Comparison of ENCODE assay signal across 9 mouse cellular contexts in the genomic region with DNA sequence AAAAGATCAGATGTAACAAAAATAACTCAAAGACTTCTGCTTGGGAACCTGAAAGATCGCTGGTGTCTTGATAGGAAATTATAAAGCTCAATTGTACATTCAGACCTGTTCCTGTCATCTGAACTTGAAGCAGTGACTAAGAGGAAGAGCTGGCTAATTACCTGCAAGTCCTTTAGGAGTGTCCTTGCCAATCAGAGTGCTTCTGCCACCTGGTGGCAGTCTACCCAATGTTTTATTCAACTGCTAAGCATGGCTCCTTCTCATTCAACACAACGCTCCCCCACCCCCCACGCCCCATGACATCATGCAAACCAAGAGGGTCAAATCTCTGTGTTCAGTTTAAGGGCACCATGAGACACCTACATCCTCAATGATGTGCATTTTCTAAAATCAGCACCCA. TPM values are rescaled to one million over a fixed set of nuclear protein-coding genes. Genes with fewer than 3 reads are reported as not detected.
DNase-seq lines count a peak whose midpoint lies in the region; ATAC-seq and TF ChIP-seq lines count a peak whose summit lies in the region.
"Had no signal": no experiment of that assay in that cellular context is flagged by ENCODE, and none has a peak within 500 bp of the region (broad histone marks: within the 10 kb centered on the region; RNA-seq: fewer than 3 reads in every experiment).

No protein-coding gene starts in this region.

- H3K27me3 ChIP-seq in intestine, embryonic 14.5 days (replicated peaks; ENCODE audit: control insufficient read depth, insufficient read depth, low read length): no peaks in the 10 kb centered on the region
- H3K27me3 ChIP-seq in small intestine, adult 2 months (ENCODE audit: control insufficient read depth, insufficient read depth, low read length): no peaks in the 10 kb centered on the region
- H3K27me3 ChIP-seq: stomach, embryonic 15.5 days had no signal

- H3K4me1 ChIP-seq in intestine, embryonic 14.5 days (replicated peaks; ENCODE audit: control insufficient read depth, insufficient read depth, low read length): peaks cover 8% of the 10 kb centered on the region
- H3K4me1 ChIP-seq in small intestine, adult 2 months (ENCODE audit: control insufficient read depth, insufficient read depth, insufficient read length, low read length): peaks cover 2% of the 10 kb centered on the region; the same call in 1 of the 2 replicates

- 11% methylated on average over 3 of the region's 3 CpGs for WGBS in intestine, embryonic 14.5 days
- 6% methylated on average over 3 of the region's 3 CpGs for WGBS in small intestine, adult 2 months

- no peak overlapping the region for H3K27ac ChIP-seq in gastrocnemius, adult 2 months
- H3K27ac ChIP-seq in intestine, embryonic 14.5 days (ENCODE audit: low read depth): no peak overlapping the region
- H3K27ac ChIP-seq in left cerebral cortex, adult 2 months: no peak overlapping the region
- no peak overlapping the region for H3K27ac ChIP-seq in small intestine, adult 2 months (ENCODE audit: insufficient read depth, low read depth, low read length)
- H3K27ac ChIP-seq: stomach, embryonic 15.5 days had no signal

- DNase-seq in urinary bladder, adult 18-20 months (ENCODE audit: low spot score in 2 of 2): peak; percentile 39 to 47
- DNase-seq in urinary bladder, adult 2 months (ENCODE audit: low spot score): no peak
- DNase-seq in cerebellum, postnatal 25 days: peak; percentile 76 to 89
- peak; percentile 69 for DNase-seq in gastrocnemius, adult 2 months
- DNase-seq in intestine, embryonic 14.5 days (ENCODE audit: low spot score): peak; percentile 76
- DNase-seq in left cerebral cortex, adult 2 months (ENCODE audit: extremely low spot score in 1 of 2, low spot score in 2 of 2): peak; percentile 77 to 78
- peak; percentile 83 for DNase-seq in mesoderm, embryonic 11.5 days (ENCODE audit: low read depth, low spot score)

- H3K4me3 ChIP-seq in gastrocnemius, adult 2 months: no peak overlapping the region
- H3K4me3 ChIP-seq in intestine, embryonic 14.5 days (ENCODE audit: low read depth, low read length): no peak overlapping the region
- H3K4me3 ChIP-seq in left cerebral cortex, adult 2 months: no peak overlapping the region
- no peak overlapping the region for H3K4me3 ChIP-seq in small intestine, adult 2 months (ENCODE audit: low read depth, low read length)
- H3K4me3 ChIP-seq: stomach, embryonic 15.5 days had no signal

- H3K9me3 ChIP-seq in intestine, embryonic 14.5 days (ENCODE audit: control insufficient read depth, low read length): no peaks in the 10 kb centered on the region
- H3K9me3 ChIP-seq: stomach, embryonic 15.5 days had no signal

- peak; percentile 74 for TF ChIP-seq CTCF in gastrocnemius, adult 2 months (IDR thresholded peaks at IDR 0.05)
- peak; percentile 75 for TF ChIP-seq CTCF in left cerebral cortex, adult 2 months (IDR thresholded peaks at IDR 0.05)
- TF ChIP-seq CTCF in small intestine, adult 2 months (IDR thresholded peaks at IDR 0.05; ENCODE audit: extremely low read depth, insufficient read length, insufficient replicate concordance, low read depth, low read length): peak; percentile 47; the same call in 1 of the 2 replicates

- H3K9ac ChIP-seq in intestine, embryonic 14.5 days (ENCODE audit: low read length): no peak overlapping the region
- H3K9ac ChIP-seq: stomach, embryonic 15.5 days had no signal

- TF ChIP-seq POLR2A in small intestine, adult 2 months (IDR thresholded peaks at IDR 0.05; ENCODE audit: low read depth, low read length): no peak

- intact Hi-C loops in gastrocnemius, adult 2 months (cut with DNase I): loop anchor here (2.0 kb wide), 1 partner anchor 505 kb away; no protein-coding TSS in a partner anchor
- intact Hi-C loops in left cerebral cortex, adult 2 months (cut with DNase I): loop anchor here (1.0 to 10.0 kb wide), 7 partner anchors 111 to 853 kb away; no protein-coding TSS in a partner anchor

- ATAC-seq in intestine, embryonic 14.5 days (replicated peaks; ENCODE audit: low FRiP score, low TSS enrichment, low read depth): peak; percentile 75

- no peak overlapping the region for H3K4me2 ChIP-seq in intestine, embryonic 14.5 days (ENCODE audit: low read length)
- H3K4me2 ChIP-seq: stomach, embryonic 15.5 days had no signal

- no peaks in the 10 kb centered on the region for H3K36me3 ChIP-seq in intestine, embryonic 14.5 days (ENCODE audit: control insufficient read depth, insufficient read depth, low read length)
- no peaks in the 10 kb centered on the region for H3K36me3 ChIP-seq in small intestine, adult 2 months (ENCODE audit: control insufficient read depth, insufficient read depth, low read length)
- H3K36me3 ChIP-seq: stomach, embryonic 15.5 days had no signal

RNA-seq across cellular contexts. Expression of gene Ccdc122, which starts 28.3 kb away (rescaled TPM):
- 9.1 and 9.7 TPM in 2 replicates for polyA plus RNA-seq in urinary bladder, adult 2 months (2012; rRNA removed)
- 1 to 10 TPM; 1.1 to 2.4 TPM for total RNA-seq in gastrocnemius, adult 2 months (2021)
- polyA plus RNA-seq in intestine, embryonic 14.5 days (2014; fragmentation: Nextera tagmentation; extraction: Ambion mirVana): 3.9 and 4.3 TPM in 2 replicates
- 1 to 10 TPM; 1.2 to 1.3 TPM for total RNA-seq in left cerebral cortex, adult 2 months (2021)
- 0.22 and 0.47 TPM in 2 replicates for polyA plus RNA-seq in small intestine, adult 2 months (2012; rRNA removed)

RNA-seq across cellular contexts. Expression of gene Lacc1, which starts 28.5 kb away (rescaled TPM):
- polyA plus RNA-seq in urinary bladder, adult 2 months (2012; rRNA removed): 16.4 and 21.0 TPM in 2 replicates
- total RNA-seq in gastrocnemius, adult 2 months (2021): under 1 TPM; 0.66 to 0.75 TPM
- 8.5 and 9.5 TPM in 2 replicates for polyA plus RNA-seq in intestine, embryonic 14.5 days (2014; fragmentation: Nextera tagmentation; extraction: Ambion mirVana)
- total RNA-seq in left cerebral cortex, adult 2 months (2021): 1 to 10 TPM; 4.4 to 4.6 TPM
- 1.9 and 4.1 TPM in 2 replicates for polyA plus RNA-seq in small intestine, adult 2 months (2012; rRNA removed)
